Mouse (Mus musculus): ENCODE data around the gene Rap1a.

DNA sequence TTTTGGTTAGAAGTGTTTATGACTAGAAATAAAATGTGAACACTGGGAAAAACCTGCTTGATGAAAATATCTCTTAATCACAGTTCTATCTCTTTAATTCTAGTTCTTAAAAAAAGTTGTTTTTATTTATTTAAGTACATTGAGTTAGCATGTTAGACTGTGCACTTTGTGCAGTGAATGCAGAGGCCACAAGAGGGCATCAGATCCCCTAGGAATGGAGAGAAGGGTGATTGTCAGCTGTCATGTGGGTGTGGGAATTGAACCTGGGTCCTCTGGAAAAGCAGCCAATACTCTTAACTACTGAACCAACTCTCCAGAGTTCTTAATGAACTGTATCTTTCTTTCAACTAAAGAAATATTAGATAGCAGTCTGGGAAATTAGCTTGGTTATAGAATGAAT lies 29.6 kb downstream of the Rap1a start:
- no peak for TF ChIP-seq CTCF (IDR thresholded peaks at IDR 0.05; ENCODE audit: low read depth, low read length)
- no peak for TF ChIP-seq POLR2A (IDR thresholded peaks at IDR 0.05; ENCODE audit: borderline replicate concordance, low read depth, low read length)
